Mouse (Mus musculus): ENCODE data around the gene Ugt1a6a.
"Not testable (repeated sequence)": the region's sequence is repeated elsewhere in the genome, so short reads cannot be mapped to it uniquely, and the experiment has no call there.

Gene Ugt1a6a

DNA sequence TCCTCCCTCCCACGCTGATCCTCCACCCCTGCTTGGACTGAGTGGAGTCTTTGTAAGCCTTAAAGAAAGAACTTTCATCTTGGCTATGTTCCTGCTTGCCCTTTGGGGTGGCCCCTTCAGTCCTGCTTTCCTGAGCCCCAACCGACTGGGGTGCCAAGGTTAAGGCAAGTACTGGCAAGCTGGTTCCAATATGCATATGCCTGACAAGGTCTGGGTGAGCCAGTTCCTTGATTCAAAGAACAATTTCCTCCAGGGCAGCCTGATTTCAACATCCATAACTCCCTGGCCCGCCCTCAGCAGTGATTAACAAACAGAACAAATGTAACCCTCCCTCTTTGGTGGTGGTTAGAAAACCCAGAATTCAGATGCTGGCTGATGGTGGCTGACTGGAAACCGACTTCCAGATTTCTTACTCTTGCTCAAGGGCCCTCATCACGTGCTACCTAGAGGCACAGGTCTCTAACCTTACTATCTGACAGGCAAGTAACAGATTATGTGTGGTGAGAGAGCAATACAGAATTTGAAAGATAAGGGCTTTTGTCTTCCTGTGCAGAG lies at the start of gene Ugt1a6a:
Ugt1a6a (plus strand) TSS at position 353 of the 555 bp plus-strand sequence.
- DNase-seq: not testable (repeated sequence)

DNA sequence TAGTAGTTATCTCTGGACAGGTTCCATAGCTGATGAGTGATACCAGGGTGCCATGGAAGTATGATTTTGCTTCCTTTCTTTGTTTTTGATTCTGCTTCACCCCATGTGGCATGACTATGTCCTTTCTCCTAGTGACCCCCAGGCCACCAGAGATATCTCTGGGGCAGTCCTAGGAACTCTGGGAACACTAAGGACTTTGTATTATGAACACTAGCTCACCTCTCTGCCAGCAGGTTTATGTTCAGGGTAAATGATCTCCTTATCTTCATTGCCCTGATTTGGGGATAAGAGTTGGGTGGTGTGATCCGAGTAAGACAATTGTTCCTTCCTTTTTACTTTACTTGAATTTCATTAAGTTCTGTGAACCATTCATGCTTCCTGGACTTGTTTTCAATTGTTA lies 48.5 kb upstream of the Ugt1a6a start:
- DNase-seq: no peak

DNA sequence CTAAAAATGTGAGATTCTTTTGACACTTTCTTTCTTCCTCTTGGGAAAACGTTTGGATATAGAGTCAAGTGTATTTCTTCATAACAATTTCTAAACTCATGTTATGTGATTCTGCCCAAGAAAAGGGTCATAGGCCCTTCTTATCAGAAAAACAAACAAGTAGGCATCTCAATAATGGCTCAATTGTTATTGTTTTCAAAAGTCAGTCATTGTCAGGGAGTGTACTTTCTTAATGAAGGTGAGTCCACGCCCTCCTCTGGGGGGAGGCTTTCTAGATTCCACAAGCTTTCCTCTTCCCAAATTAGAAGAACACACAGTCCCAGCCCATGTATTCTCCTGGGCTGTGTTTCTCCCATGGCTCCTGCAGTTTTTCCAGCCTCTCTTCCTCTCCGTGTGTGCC lies 47.1 kb upstream of the Ugt1a6a start, which contains the start of gene Ugt1a8:
Ugt1a8 (plus strand) TSS at position 301 of the 400 bp plus-strand sequence.
- no peak for DNase-seq

DNA sequence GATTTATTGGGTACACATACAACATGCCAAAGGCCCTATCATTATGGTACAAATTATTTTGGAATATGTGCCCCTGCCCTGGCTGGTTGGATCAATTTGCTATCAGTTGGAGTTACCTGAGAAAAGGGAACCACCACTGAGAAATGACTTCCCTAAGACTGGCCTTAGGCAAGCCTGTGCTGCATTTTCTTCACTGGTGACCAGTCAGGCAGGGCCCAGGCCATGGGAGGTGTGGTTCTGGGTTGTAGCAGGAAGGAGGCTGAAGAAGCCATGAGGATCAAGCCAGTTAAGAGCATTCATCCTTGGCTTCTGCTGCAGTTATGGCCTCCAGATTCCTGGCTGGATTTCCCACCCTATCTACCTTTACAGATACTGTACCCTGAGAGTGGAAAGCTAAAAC lies 42.3 kb upstream of the Ugt1a6a start:
- no peak for DNase-seq

DNA sequence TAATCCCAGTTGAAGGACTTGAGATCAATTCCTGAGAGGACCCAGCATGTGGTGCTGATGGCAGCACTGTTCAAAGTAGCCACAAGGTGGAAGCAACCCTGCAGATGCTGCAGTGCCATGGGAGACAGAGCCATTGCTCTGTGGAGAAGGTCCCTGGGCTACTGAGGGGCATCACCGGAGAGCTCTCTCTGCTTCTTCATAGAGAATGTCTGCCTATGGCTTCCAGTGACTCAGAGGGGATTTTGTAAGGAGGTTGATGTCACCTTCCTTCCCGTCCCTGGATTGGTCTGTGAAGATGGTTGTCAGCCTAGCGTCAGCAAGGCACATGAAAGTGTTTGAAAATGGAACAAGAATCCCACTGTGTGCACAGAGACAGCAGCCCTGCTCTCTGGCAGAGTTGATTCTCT lies 40.3 kb upstream of the Ugt1a6a start:
- not testable (repeated sequence) for DNase-seq

DNA sequence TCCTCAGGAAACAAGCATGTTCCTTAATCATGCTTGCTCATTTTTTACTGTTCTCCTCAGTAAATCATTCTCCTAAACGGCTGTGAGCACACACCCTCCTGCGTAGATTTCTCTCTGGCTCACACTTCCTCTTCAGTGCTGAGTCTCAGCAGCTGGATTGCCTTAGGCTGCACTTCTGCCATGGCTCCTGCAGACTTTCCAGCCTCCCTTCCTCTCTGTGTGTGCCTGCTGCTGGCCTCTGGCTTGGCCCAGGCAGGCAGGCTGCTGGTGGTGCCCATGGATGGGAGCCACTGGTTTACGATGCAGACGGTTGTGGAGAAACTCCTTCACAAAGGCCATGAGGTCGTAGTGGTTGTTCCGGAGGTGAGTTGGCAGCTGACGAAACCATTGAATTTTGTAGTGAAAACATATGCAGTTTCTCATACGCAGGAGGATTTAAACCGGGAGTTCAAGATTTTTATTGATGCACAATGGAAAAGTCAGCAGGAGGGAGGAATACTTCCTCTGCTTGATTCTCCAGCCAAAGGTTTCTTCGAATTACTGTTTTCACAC lies 39.6 kb upstream of the Ugt1a6a start, which contains the start of gene Ugt1a7c:
Ugt1a7c (plus strand) TSS at position 122 of the 552 bp plus-strand sequence.
- no peak for DNase-seq

DNA sequence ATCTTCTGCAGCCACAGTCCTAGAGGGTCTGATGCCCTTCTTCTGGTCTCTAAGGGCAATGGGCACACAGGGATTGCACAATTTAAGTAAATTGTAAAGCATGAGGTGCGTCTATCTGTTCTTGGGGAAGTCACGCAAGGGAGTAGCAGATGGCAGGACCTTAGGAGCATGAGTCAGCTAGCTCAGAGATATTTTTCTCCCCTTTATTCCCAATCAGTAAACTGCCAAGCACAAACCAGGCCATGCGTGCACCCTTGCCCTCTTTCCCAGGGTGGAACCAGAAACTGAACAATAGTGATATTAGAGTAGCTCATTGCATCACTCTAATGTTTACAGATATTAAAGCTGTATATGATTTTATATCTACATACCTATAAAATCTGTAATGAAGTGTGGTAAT lies 36.1 kb upstream of the Ugt1a6a start:
- DNase-seq: not testable (repeated sequence)

DNA sequence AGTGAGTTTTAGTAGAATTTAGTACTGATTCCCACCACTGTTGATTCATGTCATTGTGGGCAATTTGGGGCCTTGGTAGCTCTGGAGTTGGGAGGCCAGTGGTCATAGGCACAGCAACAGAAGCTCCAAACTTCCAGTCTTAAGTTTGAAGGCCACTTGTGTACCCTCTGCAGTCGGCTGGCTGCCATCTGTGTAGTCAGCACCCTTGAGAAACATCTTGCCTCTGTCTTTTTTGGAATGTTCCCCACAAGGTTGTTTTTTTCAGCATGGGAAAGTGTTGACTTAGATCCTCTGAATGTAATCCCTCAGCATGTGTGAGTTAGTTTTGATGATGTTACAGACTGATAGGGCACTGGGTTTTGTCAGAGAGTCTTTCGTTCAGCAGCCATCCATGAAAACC lies 34.9 kb upstream of the Ugt1a6a start:
- not testable (repeated sequence) for DNase-seq

DNA sequence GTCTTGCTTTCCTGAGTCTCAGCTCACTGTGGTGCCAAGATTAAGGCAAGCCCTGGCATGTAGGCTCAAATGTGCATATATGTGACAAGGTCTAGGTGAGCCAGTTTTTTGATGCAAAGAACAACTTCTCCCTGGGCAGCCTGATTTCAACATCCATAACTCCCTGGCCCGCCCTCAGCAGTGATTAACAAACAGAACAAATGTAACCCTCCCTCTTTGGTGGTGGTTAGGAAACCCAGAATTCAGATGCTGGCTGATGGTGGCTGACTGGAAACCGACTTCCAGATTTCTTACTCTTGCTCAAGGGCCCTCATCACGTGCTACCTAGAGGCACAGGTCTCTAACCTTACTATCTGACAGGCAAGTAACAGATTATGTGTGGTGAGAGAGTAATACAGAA lies 31.6 kb upstream of the Ugt1a6a start, which contains the start of gene Ugt1a6b:
Ugt1a6b (plus strand) TSS at position 234 of the 400 bp plus-strand sequence.
- not testable (repeated sequence) for DNase-seq

DNA sequence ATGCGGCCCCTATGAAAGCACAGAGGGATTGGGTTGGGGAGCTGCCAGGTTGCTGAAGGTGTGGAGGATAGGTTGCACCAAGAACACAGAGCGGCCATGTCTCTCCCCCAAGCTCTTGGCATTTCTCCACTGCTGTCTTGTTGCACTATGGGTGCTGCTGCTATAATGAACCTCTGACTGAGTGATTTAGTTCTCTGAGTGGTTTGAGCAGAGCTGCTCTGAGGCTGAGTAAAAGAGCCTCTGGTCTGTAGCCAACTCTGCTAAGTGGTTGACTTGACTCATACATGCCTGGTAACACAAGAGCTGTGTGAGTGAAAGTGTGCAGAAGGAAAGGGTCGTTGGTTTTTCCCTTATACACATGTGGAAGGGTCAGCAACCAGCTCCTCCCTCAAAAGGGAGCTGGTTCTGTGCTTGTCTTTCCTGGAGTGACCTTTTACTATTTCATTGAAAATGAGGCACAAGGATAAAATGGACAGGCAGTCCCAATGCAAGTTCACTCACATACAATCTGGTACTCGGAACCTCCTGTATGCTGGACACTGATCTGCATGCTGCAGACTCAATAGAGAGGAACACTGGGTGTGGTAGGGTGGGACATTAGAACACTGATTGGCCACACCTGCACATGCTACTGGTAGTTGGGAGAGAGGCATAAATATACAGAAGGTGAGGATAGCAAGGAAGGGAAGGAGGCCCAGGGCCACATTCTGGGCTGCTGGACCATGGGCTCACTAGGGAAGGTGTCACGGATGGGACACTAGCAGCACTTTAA lies 30.7 kb upstream of the Ugt1a6a start:
- not testable (repeated sequence) for DNase-seq

DNA sequence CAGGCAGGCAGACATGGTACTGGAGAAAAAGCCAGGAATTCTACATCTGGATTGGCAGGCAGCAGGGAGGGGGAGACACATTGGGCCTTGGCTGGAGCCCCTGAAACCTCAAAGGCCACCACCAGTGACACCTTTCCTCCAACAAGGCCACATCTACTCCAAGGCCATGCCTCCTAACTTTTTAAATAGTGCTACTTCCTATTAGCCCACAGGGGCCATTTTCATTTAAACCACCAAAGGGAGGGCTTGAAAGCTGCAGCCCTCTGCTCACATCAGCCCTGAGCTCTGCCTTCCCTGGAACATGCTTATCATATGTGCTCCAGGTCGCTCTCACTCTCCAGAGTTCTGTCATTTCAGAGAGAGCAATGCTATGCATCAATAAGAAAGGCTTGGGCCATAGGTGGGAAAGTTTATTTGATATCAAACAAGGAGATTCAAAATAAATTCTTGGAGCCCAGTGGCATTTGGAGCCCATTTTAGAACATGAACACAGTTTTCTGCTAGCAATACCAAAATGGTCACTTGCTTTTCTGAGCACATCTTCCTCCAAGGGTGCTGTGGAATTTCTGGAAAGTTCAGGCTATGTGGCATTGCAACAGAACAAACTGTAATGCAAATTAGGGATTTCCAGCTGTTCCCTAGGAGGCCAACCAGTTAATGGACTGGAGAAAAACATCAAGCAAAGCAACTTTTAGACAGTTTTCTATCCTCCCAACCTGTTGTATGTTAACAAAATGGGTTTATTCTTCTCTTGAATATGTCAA lies 29.8 kb upstream of the Ugt1a6a start:
- no peak for DNase-seq

DNA sequence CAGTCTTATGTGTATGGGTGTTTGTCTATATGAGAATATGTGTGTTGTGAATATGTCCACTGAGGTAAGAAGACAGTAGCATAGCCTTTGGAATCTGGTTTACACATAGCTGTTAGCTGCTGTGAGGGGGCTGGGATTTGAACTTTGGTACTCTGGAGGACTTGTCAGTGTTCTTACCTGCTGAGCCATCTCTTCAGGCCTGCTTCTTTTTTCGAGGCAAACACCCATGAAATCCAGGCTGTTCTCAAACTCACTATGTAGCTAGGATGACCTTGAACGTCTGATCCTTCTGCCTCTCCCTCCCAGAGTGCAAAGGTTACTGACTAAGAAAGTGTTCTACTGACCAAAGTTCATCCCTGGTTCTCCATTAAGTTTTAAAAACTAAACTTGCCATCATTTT lies 29.0 kb upstream of the Ugt1a6a start:
- no peak for DNase-seq

DNA sequence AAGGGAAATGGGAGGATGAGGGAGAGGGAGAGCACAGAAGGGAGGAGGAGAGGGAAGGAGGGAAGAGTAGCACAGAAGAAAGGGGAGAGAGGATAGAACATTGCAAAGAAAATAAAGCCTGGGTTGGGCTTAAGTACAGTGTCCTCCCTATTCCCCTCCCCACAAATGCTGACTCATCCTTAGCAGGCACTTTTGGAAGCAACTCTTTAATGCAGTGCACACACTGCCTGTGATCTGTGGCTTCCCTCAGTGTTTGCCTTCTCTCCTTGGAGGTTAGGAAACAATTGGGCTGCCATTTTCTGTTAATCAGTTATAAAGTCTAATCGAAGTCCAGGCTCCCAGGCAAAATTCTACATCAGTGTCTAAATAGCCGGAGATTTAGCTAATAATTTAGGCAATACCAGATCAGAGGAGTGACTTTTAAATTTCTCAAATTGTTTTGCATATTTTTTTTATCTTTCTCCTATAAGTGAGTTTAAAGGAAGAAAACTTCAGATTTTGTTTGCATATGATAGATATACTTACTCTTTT lies 25.5 kb upstream of the Ugt1a6a start:
- not testable (repeated sequence) for DNase-seq

DNA sequence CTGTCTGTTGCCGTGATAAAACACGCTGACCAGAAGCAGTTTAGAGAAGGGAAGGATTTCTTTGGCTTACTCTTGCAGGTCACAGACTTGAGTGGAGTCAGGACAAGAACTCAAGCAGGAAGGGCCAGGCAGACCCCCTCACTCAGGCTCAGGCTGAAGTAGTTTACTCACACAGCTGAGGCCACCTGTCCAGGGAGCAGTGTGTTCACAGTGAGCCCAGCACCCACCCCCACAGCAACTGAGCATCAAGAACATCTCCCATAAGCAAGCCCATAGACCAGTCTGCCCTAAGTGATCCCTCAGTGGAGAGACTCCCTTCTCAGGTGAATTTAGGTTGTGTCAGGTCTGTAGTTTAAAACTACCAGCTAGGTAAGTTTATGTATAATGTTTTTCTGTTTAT lies 25.0 kb upstream of the Ugt1a6a start:
- not testable (repeated sequence) for DNase-seq

DNA sequence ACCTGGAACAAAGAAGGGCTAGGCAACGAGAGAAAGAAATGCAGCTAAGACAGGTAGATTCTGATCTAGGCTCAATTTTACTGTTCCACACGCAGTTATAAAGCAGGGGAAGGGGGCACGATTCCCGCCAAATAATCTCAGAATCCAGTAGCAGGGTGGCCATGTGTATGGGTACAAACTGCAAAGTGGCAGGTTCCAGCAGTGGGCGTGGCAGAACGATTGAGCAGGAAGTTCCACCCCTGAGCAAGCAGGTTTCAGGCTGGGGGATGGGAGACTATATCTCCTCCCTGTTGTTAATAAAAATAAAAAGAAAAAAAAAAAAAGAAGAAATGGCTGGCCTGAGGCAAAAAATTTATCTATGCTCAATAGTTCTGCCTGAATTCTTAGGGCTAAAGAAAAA lies 21.8 kb upstream of the Ugt1a6a start:
- DNase-seq: not testable (repeated sequence)

DNA sequence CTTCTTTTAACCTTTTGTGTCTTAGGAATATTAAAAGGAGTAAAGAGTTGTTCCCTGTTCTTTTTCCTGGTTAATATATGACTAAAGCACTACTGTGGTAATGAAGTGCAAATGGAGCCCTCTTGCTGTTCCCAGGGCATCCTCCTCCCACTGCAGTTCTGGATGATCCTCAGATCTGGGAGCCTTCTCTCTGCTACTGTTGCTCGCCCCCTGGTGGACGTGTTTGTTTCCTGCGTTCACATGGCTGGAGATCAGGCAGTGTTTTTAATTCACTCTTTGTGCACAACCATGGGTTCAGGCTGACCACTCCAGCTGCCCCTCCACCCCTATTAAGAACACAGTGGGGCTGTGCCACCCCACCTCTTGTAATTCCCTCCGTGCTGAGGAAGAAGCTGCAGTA lies 14.1 kb upstream of the Ugt1a6a start:
- DNase-seq: not testable (repeated sequence)

DNA sequence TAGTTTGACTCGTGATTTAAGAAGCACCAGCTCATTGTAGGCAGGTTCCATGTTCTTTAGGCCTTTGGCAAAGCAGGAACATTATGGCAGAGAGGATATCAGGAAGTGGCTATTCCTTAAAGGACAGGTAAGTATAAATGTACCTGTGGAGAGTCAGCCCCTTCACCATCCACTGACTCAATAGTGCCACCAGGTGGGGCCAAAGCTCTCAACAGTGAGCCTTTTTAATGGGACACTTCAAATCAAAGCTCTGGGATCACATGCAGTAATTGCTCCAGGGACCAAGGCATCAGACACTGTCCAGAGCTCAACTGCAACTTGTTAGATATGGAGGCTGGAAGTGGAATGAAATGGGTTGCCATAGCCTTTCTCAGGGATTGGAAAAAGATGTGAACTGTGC lies 13.1 kb upstream of the Ugt1a6a start:
- DNase-seq: peak; percentile 32 to 39

DNA sequence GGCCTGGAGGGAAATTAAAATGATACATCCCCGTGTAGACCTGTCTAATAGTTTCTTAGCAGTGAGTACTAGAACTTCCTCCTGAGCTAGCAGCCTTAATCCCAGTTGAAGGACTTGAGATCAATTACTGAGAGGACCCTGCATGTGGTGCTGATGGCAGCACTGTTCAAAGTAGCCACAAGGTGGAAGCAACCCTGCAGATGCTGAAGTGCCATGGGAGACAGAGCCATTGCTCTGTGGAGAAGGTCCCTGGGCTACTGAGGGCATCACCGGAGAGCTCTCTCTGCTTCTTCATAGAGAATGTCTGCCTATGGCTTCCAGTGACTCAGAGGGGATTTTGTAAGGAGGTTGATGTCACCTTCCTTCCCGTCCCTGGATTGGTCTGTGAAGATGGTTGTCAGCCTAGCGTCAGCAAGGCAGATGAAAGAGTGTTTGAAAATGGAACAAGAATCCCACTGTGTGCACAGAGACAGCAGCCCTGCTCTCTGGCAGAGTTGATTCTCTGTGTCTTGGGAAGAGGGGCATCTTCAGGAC lies 8.7 kb upstream of the Ugt1a6a start:
- not testable (repeated sequence) for DNase-seq

DNA sequence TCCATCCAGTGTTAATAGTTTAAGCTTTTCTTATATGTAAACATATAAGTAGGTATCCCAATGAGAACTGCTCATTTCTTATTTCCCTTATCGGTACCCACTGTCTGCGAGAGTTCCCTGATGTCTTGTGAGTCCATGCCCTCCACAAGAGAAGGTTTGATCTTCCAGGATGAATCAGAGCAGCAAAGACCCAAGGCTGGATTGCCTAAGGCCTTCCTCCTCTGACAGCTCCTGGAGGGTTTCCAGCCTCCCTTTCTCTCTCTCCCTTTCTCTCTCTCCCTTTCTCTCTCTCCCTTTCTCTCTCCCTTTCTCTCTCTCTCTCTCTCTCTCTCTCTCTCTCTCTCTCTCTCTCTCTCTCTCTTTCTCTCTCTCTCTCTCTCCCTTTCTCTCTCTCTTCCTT lies 5.5 kb upstream of the Ugt1a6a start:
- DNase-seq: not testable (repeated sequence)

DNA sequence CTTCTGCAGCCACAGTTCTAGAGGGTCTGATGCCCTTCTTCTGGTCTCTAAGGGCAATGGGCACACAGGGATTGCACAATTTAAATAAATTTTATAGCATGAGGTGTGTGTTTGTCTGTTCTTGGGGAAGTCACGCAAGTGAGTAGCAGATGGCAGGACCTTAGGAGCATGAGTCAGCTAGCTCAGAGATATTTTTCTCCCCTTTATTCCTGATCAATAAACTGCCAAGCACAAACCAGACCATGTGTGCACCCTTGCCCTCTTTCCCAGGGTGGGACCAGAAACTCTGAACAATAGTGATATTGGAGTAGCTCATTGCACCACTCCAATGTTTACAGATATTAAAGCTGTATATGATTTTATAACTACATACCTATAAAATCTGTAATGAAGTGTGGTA lies 4.4 kb upstream of the Ugt1a6a start:
- DNase-seq: not testable (repeated sequence)

DNA sequence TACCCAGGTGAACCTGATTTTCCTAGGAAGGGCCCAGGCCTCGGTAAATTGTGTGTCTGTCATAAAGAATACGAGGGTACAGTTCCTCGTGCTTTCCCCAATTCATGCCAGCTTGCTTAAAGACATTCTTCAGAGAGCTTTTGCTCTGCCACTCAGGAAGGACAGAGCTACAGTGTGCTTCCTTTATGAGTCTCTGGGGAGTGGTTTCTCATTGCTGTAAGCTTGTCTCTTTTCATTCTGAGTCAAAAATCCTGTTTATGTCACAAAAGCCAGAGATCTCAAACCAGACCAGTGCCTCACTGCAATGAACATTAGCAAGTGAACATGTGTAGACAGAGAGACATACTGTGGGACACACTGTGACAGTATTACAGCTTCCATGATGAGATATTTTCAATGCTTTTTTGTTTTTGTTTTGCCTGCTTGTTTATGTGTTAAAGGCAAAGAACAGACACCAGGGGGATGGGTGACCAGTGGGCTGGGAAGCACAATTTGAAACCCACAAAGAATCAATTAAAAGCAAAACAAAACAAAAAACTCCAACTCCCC lies 627 bp upstream of the Ugt1a6a start:
- no peak for DNase-seq

DNA sequence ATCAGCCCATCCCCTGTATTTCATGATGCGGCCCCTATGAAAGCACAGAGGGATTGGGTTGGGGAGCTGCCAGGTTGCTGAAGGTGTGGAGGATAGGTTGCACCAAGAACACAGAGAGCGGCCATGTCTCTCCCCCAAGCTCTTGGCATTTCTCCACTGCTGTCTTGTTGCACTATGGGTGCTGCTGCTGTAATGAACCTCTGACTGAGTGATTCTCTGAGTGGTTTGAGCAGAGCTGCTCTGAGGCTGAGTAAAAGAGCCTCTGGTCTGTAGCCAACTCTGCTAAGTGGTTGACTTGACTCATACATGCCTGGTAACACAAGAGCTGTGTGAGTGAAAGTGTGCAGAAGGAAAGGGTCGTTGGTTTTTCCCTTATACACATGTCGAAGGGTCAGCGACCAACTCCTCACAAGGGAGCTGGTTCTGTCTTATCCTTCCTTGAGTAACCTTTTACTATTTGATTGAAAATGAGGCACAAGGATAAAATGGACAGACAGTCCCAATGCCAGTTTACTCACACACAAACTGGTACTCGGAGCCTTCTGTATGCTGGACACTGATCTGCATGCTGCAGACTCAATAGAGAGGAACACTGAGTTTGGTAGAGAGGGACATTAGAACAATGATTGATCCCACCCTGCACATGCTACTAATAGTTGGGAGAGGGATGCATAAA lies 758 bp downstream of the Ugt1a6a start:
- DNase-seq: not testable (repeated sequence)
